Mouse (Mus musculus) kidney, adult 18-20 months (tissue): ENCODE measurements at regions not wholly inside any gene's neighbourhood (a gene's known extent, or its start where the extent isn't known, plus 50 kb on each side); places are given as distances from the start of the nearest gene placed in this dataset.
"Not testable (repeated sequence)": the region's sequence is repeated elsewhere in the genome, so short reads cannot be mapped to it uniquely, and the experiment has no call there.

Source experiments
- DNase-seq: peaks from one replicate; pipeline ENCODE4 v3.0.0; 2021

DNA sequence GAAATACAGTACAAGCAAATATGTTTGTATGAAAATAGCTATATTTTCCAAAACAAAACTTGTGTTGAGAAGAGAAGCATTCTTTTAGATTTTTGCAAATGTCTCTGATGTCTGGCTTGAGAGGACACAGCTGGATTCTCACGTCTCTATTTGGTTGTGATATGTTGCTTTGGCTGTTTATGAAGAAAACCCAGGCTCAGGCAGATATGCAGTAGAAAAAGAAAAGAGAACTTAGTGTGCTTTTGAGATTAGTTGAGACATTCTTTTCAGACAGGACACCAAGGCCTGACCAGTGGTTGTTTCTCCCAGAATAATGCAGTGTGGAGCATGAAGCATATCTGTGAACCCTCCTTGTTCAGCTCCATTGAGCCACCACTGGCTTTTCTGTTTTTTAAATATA, 178.8 kb upstream of the Mamld1 start:
- no peak for DNase-seq

DNA sequence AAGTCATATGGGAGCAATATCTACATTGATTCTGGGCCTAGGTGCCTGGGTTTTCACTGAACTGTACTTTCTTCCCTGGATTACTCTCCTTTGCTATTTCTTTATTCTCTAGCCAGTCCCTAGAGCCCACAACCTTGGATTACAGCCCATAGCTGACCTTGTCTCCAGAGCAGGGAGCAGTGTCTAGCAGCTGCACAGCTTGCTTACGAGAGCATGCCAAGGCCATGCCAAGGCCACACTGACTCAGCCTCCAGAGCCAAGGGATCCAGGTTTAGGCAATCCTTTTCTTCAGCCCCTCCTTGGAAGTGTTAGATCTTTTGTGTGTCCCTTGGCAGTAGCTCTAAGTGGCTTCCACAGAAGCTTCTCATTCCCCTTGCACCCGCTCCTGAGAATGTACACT, 168.7 kb upstream of the Mamld1 start:
- no peak for DNase-seq

DNA sequence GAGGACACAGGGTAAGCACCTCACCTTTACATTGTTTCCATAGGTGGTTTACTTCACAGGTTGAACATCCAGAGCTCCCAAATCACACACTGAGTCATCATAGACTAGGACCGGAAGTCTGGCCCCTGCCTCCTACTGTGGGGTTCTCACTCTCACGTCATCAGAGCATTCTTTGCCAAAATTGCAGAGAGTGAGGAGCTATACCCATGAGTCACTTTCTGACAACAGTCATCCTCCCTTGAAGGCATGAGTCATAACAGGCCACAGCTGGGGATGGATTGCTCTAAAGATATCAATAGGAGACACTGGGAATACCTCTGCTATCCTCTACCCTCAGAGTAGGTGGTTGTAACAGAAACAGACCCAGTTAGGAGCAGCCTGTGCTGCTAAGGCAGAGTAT, 166.6 kb upstream of the Mamld1 start:
- no peak for DNase-seq

DNA sequence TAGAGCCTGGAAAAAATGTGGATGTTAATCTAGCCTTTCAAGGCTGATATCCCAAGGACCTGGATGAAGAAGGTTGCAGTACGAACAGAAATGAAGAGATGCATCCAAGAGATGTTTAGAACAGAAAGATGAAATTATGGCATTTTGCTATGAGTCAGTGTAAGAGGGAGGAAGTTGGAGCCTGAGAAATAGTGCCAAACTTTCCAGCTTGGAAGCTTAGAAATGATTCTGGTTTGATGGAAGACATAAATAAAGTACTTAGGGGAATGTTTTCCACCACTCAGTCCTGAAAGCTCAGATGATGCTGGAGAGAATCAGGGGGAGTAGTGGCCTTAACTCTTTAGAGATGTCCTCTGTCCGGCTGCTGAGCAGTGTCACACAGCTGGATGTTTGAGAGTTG, 155.5 kb upstream of the Mamld1 start:
- no peak for DNase-seq

DNA sequence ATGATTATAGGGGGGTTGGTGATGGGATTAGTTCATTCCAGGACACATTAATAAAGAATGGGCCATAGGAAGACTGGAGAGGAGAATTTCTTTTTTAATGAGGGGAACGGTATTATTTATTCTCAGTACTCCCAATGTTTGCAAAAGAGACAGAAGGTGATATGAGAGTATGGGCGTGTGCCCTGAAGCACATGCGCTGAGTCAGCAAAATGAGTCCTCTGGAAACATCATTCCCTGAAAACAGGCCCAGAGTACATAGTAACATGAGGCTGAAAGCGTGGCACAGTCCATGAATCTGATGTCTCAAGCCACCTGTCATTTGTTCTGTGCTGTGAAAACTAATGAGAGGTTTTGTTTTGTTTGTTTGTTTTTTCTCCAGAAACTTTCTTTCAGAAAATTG, 154.5 kb upstream of the Mamld1 start:
- DNase-seq: no peak

DNA sequence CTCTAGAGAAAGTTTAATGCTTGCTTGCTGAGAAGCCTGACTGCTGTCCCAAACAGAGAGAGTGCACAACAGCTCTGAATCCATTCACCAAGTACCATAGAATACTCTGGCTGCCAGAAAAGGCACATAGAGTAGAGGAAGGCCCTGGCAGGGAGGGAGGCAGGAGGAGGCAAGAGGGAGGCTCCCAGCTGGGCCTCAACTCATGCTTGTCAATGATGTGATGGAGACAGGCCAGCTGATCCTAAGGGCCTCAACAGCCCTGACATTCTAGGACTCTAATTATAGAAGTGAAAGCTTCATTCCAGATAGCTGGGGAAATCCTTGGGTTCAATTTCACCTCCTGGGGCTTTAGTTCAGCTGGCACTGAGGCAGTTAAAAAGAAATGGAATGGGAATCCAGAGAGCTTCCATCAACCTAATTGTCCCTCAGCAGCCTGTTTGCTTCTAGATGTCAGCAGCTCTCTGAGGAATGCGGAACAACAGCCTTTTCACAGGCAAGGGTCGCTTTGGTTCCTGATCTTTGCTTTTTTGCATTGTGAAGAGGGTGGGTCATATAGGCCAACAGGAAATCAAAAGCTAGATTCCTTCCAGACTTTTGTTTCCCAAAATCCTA, 152.8 kb upstream of the Mamld1 start:
- DNase-seq: no peak

DNA sequence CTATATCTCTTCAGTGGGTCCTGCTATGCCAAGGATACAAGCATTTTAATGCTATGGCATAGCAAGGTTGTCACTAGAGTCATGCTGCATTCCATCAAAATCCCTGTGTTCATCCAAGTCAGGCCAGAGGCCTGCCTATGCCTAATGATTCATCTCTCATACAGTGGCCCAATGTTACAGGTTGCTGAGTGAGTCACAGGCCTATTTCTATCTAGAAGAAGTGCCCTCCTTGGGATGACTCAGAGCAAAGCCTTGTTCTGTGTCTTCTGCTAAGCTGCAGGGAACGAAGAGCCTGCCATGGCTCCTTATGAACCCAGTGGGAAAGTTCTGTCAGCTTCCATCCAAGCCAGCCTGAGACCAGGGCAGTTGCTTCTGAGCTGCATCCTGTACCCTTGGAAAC, 151.2 kb upstream of the Mamld1 start:
- DNase-seq: not testable (repeated sequence)

DNA sequence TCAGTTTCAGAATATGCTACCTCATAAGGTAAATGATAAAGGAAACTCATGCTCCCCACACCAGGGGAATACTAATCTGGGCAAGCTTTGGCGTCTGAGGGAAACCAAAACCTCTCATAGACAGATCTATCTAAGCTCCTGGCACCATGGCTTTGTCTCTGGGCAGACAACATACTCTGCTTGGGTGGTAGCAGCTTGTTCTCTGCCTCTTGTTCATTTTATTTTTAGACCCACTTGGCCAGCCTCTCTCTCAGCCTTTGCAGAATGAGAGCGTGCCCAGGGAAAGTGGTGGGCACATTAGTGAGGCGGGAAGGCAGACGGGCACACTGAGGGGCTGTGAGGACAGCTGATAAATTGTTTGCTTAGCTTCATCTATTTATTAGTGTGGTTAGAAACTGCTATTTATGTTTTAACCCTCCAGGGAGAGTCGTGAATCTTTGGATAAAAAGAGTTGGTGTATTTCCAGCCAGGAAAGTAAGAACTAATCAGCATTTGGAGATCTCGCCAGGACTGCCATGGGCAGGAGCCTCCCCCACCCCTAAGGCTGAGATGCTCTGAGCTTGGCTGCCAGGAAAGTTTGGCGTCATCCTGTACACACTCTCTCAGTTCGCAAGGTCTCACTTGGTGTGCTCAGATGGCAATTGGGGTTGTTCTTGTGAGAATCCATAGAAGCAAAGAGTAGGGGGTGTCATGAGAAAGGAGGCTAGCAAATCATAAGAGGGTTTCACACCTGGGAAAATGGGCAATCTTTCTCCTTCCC, 150.2 kb upstream of the Mamld1 start:
- DNase-seq: no peak

DNA sequence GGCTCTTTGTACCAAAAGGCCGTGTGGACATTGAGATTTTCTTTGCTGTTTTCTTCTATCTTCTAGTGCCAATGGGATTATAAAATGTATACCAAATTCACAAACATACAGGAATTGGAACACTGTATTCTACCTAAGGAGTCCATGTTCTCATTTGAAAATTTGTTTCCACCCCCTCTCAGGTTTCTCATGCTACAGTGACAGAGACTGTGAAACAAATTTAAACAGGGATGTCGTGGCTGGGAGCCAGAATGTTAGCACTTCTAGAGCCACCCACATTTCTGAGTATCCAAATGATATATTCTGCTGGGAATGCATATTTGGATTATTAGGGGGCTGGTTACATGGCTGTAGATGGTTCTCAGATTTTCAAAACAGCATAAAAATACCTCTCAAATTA, 124.4 kb upstream of the Mamld1 start:
- DNase-seq: no peak

DNA sequence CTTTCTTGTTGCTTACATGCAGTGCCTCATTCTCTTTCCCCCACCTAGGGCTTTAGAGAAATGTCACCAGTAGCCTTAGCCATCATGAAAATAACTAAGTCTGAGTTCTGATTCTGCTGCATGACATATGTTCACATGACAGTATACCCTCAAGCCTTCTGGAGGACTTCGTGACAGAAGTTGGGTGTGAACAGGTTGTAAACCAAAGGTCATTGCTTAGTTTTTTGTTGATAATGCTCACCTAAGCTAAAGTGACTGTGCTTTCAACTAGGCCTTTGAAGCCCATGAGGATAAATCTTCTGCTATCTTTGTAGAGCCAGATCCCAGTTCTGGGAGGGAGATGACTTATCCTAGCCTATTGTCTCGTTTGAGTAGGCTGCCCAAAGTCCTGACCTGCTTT, 118.1 kb upstream of the Mamld1 start:
- DNase-seq: no peak

DNA sequence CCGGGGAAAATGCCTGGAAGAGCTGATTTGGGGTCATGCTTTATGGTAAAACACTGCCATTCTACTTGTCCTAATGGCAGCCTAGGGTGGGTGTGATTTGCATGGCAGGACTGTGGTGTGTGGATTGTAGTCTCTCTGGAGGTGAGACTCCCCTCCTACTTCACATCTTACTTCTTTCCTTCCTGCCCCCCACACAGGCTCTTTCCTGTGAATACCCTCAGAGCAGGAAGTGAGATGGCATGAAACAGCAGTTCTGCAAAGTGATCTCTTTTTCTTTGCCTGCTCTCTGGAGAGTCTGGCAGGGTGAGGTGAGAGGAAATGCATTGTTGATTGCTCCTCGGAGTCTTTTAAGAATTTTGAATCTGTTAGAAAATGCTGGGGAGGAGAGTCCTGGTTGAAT, 104.7 kb upstream of the Mamld1 start:
- DNase-seq: no peak

DNA sequence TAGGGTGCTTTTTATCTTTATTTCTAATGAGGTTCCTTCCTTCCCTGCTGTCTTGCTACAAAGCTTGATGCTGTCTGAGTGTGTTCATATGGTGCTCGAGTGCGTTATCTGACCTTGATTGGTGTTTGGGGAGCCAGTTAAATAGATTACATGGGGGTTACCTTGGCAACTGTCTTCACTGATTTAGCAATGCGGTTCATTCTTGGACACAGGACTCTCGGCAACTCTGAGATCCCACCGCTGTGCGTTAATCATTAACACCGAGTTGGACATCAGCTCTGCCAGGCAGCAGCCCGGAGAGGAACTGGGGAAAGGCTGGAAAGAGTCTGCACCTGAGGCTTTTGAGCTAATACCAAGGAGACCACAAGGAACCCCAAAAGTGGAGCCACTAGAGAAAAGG, 104.0 kb upstream of the Mamld1 start:
- DNase-seq: peak; percentile 26

DNA sequence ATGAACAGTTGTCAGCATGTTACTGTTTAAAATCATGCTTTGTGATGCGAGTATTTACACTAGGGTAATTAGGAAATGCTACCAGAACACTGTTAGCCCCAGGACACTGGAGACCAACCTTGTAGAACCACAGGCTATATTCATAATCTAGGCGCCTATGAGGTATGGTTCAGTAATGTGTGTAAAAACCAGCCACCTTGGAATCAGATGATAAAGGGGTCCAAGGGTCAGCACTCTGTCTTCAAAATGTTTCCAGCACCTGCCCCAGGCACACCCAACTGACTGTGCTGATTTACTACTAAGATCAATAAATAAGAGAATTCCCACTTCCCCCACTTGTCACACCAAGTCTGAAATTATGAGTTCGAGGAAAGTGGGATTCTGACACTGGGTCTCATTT, 100.8 kb upstream of the Mamld1 start:
- DNase-seq: no peak

DNA sequence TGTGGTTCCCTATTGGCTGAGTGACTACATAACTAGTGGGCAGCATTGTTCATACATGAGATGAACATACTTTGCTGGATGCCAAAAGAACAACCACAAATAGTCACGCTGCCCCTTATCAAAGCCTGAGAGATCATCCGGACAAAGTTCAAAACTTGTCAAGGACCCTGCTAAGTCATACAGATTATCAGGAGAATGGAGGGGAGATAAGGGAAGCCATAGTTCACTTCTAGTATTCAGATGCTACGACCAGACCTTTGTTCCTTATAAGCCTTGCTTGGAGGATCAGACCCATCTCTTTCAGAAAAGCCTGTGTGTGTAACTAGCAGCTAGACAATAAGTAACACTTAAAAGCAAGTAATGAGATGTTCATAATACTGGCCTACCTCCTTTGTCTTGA, 97.0 kb upstream of the Mamld1 start:
- no peak for DNase-seq
